Mouse (Mus musculus) G1E (cell line): ENCODE results near the gene St14.

ENCODE experiments used
- CTCF ChIP-seq: IDR thresholded peaks from 2 replicates; pipeline ENCODE4 v1.5.1; 2012; ENCODE audit warnings: low read depth, low read length, inconsistent platforms, mixed read lengths
- GATA1 ChIP-seq: IDR thresholded peaks from 2 replicates; pipeline ENCODE4 v1.6.1; 2012; ENCODE audit warnings: borderline replicate concordance, low read length, inconsistent platforms, mixed read lengths
- POLR2AphosphoS5 ChIP-seq: IDR thresholded peaks from 2 replicates; pipeline ENCODE4 v1.6.1; 2012; ENCODE audit warnings: low read depth, low read length, inconsistent platforms; ENCODE audit not compliant: insufficient replicate concordance
- TAL1 ChIP-seq: conservative IDR thresholded peaks from 2 replicates; pipeline ENCODE4 v1.6.1; 2012; ENCODE audit warnings: low read depth, low read length, inconsistent platforms, mixed read lengths

DNA sequence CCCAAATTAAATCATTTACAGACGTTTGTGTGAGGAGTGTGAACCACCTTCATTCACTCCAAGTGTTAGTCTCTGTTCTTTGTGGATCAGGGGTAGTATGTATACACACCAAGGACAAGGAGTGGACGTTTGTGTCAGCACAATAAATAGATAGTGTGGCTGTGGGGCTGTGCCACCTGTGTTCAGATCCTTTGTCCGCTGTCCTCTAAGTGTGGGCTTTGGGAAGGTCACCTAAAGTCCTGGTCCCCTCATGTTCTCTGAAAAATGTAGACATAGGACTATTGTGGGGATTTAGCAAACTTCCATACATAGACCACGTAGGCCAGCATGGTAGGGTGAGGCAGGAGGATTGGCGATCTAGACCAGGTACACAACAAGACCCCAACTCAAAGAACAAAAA lies 46.1 kb downstream of the St14 start:
- TF ChIP-seq CTCF (no peak), POLR2AphosphoS5 (no peak), GATA1 (no peak), TAL1 (no peak)
